Mouse (Mus musculus) T-cell, adult 2 months (primary cell): ENCODE results near the gene Cfap73.

ENCODE experiments used
- DNase-seq: peaks from one replicate; pipeline ENCODE4 v3.0.0; 2022; ENCODE audit warnings: low spot score

The Cfap73 gene

DNA sequence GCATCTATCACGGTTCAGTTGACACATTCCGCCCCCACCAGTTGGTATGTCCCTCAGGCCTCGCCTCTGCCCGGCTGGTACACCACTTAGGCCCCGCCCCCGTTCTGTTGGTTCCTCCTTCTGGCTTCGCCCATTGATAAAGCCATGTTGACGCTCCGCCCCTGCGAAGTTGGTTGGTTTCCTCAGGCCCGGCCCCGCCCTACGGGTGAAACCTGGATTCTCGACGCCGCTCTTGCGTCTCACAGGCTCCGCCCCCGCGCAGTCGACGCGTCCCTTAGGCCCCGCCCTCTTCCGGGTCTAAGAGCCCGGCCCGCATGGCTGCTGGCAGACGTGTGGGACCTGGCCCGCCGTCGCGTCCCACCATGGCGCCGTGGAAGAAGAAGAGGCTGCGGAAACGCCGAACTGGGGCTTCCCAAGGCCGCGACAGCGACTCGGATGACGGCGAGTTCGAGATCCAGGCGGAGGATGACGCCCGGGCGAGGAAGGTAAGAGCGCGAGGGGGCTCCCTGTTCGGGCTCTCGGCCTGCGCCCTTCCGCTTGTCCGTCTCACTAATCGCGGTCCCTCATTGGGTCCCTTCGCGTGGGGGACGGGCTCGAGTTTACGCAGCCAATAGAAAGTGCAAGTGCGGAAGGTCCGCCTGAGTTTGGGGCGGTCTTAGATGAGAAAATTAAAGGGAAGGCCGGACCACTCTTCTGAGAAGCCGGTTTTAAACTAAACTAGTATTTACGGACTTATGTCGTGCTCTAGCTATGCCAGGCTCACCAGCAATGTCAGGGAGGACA, 21.0 kb downstream of the Cfap73 start:
- peak; percentile 100 for DNase-seq

GRCm38 (mm10) chr5:120612442-120612821, 21.6 kb downstream of the Cfap73 start, which contains the start of the genes Rita1 and Ddx54:
Rita1 (minus strand) TSS chr5:120612589.
Ddx54 (plus strand) TSS chr5:120612739.
- peak; percentile 94 for DNase-seq

DNA sequence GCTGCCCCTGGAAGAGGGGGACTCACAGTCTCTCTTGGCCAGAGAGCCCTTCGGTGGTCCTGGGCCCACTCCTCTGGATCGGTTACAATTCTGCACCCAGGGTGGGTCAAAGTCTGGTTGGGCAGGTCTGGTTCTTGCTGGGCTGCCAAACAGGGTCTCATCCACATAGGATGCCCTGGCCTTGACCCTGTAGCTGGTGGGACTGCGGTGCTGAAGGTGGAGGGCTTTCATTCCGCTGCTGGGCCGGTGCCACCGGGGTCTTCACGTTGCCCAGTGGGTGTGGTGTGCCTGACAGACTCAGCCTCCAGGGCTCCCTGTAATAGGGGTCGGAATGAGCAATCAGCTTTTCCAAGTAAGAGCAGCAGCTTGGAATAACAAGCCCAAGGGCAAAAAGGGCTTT, 22.6 kb downstream of the Cfap73 start:
- DNase-seq = no peak

GRCm38 (mm10) chr5:120610906-120611305, 23.1 kb downstream of the Cfap73 start:
- no peak for DNase-seq

GRCm38 (mm10) chr5:120609246-120609775, 24.7 kb downstream of the Cfap73 start:
- DNase-seq = no peak

DNA sequence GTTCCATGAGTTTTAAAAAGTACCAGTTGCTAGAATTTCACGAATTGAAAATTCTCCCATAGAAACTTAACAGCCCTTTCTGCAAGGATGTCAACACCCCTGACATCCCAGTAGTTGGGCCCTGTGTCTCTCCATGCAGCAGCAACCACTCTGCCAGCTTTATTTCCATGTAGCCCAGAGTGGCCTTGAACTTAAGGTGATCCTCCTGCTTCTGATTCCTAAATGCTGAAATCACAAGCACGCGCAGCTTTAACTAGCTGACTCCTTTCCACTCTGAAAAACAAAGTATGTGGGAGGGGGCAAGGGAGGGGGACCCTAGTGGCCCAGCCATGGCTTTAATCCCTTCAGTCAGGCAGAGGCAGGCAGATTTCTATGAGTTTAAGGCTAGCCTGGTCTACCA, 26.7 kb downstream of the Cfap73 start:
- DNase-seq = no peak

- no peak for DNase-seq
Measured at GRCm38 (mm10) chr5:120606590-120607200, 27.3 kb downstream of the Cfap73 start.

GRCm38 (mm10) chr5:120605688-120606087, 28.3 kb downstream of the Cfap73 start:
- peak; percentile 77 for DNase-seq

DNA sequence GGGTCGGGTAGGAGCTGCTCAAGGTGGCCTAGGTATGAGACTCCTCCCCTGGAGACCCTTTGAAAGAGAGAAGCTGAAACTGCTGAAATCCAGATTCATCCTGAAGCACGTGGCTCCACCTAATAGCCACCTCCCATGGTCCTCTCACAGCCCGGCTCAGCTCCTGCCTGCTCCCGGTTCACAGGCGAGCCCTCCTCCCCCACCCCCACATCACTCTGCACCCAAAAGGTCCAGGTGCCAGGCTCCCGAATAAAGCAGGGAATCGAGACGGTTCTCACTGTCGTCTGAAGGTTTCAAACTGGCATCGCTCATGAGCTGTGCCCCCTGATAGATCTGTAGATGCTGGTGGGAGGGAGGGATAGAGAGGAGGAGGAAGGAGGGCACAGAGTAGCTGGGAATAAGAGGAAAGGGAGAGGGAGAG, 28.8 kb downstream of the Cfap73 start:
- DNase-seq = no peak

DNA sequence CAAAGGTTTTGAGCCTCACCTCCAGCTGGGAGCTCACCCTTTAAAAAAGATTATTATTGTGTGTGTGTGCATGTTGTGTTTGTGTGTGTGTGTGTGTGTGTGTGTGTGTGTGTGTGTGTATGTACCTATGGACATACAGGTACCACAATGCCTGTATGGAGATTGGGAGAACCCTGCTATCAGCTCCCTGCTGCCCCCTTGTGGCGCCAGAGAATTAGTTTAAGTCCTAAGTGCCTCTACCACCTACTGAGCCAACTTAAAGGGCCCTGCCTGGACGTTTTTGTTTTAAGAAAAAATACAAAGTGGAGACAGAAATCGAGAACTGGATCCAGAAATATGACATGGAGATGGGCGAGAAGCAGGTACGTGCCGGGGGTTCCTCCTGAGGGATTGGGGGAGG, 29.2 kb downstream of the Cfap73 start:
- DNase-seq = peak; percentile 78

GRCm38 (mm10) chr5:120603515-120603914, 30.5 kb downstream of the Cfap73 start:
- no peak for DNase-seq

- DNase-seq = no peak
Measured at GRCm38 (mm10) chr5:120602210-120602609, 31.8 kb downstream of the Cfap73 start.

DNA sequence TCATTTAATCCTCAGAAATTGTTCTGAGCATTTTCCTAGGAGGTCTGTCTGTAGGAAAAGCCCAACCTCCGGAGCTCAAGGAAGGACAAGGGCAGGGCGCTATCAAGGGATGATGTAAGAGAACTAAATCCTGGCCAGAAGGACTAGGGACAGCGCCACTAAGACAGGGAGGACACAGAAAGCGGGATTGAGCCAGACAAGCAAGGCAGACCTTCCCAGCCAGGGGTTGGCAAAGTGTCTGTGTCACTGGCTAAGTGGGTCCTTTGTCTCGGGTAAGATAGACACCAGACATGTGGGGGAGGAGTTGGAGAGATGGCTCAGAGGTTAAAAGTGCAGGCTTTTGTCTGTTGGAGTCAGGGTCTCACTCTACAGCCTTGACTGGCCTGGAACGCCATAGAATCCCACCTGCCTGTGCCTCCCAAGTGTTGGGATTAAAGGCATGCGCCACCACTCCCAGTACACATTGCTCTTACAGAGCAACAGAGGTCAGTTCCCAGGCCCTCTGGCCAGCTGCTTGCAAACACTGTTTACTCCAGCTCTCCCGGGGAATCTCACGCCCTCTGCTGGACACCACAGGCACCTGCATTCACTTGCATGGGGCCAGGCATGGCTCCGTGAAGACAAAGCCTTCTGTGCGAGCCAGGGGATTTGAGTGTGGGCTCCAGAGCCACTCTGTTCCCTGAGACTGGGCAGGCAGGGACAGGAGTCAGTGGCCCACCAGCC, 32.9 kb downstream of the Cfap73 start:
- no peak for DNase-seq

DNA sequence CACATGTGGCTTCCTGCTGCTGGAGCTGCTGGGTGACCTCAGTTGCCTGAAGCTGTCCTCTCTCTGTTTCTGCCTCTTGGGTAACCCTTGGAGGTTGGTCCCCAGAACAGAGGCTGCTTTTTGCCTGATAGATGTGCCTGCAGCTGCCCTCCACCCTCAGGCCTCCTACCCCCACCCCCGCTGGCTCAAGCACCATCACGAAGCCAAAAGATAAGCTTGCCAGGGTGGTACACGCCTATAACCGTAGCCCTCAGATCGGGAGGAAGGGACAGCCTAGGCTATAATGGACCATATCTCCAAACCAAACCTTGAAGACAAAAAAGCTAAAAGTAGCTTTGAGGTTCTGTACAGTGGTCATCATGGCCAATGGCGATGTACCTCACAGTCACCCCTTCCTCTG, 34.4 kb downstream of the Cfap73 start:
- DNase-seq = no peak

DNA sequence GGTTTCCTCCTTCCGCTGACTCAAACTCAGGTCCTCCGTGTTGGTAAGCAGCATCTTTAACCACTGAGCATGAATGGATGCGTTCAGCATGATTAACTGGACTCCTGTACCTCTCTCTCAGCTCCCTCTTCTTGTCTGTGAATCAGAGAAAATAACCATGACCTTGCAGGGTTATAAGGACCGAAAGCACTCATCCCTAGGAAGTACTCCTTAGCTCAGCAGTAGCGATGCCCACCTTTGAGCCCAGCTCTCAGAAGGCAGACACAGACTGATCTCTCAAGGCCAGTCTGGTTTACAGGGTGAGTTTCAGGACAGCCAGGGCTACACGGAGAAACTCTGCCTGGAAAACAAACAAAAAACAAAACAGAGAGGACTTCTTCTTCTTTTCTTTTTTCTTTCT, 39.5 kb downstream of the Cfap73 start:
- no peak for DNase-seq

DNA sequence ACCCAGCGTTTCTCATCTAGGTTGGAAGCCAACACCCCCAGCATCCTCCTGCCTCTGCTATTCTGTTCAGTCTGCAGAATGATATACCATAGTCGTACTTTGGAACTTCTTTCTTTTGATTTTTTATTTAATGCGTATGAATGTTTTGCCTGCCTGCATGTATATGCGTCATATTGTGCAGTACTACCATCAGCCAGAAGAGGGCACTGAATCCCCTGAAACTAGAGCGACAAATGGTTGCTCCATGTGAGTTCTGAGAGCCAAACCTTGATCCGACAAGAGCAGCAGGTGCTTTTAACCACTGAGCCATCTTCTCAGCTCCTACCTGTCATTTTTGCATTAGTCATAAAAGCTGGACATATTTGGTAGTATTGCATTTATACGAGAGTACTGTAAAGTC, 41.9 kb downstream of the Cfap73 start:
- peak; percentile 30 for DNase-seq

- DNase-seq = peak; percentile 61
Measured at GRCm38 (mm10) chr5:120590356-120591010, 43.6 kb downstream of the Cfap73 start.

DNA sequence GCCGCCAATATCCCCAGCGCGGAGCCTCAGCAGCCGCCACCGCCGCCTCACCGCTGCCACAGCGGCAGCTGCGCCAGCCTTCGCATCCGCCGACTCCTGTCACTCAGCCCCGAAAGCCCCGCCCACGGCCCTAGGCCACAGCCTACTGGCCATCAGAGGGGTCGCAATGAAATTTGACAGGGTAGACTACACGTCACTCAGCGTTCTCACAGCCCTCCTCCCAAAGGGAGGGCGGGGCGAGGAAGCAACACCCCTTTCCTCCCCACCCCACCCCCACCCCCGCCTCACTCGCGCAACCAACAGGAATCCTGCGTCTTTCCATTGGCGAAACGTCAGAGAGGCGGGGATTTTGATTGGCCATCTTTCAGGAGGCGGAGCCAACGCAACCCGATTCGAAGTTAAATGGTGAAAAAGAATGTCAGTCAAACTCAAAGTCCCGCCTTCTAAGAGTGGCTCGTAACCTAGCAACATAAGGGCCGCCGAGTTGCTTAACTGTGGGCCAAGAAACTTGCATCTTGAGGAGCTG, 45.4 kb downstream of the Cfap73 start, which contains the start of the genes Tpcn1 and Iqcd:
Tpcn1 (minus strand) TSS at position 105 of the 526 bp plus-strand sequence.
Iqcd (plus strand) TSS at position 448 of the 526 bp plus-strand sequence.
- peak; percentile 99 for DNase-seq

DNA sequence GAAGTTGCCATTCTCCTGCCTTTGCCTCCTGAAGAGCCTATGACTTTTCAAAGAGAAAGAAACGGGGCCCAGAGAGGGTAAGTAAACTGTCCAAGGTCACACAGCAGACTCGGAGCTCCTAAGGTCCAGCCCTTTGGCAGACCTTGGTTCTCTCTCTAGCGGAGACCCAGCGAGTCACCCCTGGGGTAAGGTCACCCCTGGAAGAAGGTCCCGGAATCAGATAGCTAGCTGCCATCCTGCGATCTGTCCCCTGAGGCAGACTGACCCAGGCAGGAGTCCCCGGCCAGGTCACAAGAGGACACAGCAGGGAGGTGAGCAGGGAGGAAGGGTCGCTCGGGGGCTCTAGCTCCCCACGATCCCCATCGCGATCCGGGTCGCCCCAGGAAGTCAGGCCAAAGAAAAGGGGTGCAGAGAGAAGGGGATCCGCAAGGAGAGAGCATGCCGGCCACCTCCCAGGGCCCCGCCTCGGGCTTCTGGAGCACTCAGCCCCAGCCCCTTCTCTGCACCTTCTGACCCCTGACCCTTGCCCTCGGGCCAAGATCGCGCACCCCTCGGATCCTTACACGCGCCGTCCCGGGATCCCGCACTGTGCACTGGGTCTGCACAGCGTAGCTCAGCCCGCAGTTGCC, 46.0 kb downstream of the Cfap73 start:
- no peak for DNase-seq

GRCm38 (mm10) chr5:120587616-120587926, 46.5 kb downstream of the Cfap73 start:
- DNase-seq = peak; percentile 49
